Mouse (Mus musculus): ENCODE measurements around the gene Slc38a8.

The Slc38a8 gene

GRCm38 (mm10) chr8:119437506-119437905 lies 64.0 kb downstream of the Slc38a8 start:
- no peak for DNase-seq (ENCODE audit: extremely low spot score)

GRCm38 (mm10) chr8:119436933-119437332 lies 64.6 kb downstream of the Slc38a8 start:
- no peak for DNase-seq (ENCODE audit: extremely low spot score)

- no peak for DNase-seq (ENCODE audit: extremely low spot score)
Measured at GRCm38 (mm10) chr8:119436331-119436730, 65.2 kb downstream of the Slc38a8 start.

GRCm38 (mm10) chr8:119435527-119435926 lies 66.0 kb downstream of the Slc38a8 start:
- DNase-seq (ENCODE audit: extremely low spot score): no peak

GRCm38 (mm10) chr8:119434569-119434968 lies 66.9 kb downstream of the Slc38a8 start:
- DNase-seq (ENCODE audit: extremely low spot score): no peak

GRCm38 (mm10) chr8:119433582-119434174 lies 67.8 kb downstream of the Slc38a8 start, which contains the start of gene Osgin1:
TSS of gene Osgin1 (plus strand) at chr8:119434124.
- no peak for DNase-seq (ENCODE audit: extremely low spot score)

GRCm38 (mm10) chr8:119432372-119432771 lies 69.1 kb downstream of the Slc38a8 start:
- DNase-seq (ENCODE audit: extremely low spot score): no peak

GRCm38 (mm10) chr8:119430690-119431089 lies 70.8 kb downstream of the Slc38a8 start:
- DNase-seq (ENCODE audit: extremely low spot score): no peak

GRCm38 (mm10) chr8:119430250-119430649 lies 71.2 kb downstream of the Slc38a8 start:
- no peak for DNase-seq (ENCODE audit: extremely low spot score)
